Mouse (Mus musculus) liver, adult 10 weeks (tissue): ENCODE data around the gene Dkc1. TPM values are rescaled to one million over a fixed set of nuclear protein-coding genes. Genes with fewer than 3 reads are reported as not detected.

Experiments used
- polyA plus RNA-seq: library from polyadenylated mRNA; stranded (reverse); fragments of 350-450 nt; fragmentation: Illumina TruSeq; extraction: RNeasy Lipid Tissue Mini Kit (QIAGEN cat#74804); gene quantifications from one replicate; pipeline ENCODE4 v1.2.3, GENCODE M21; 2014; ENCODE audit warnings: low read depth, low replicate concordance

Gene Dkc1
- 23.5 TPM for polyA plus RNA-seq

GRCm38 (mm10) chrX:75095369-75096162, at the start of gene Dkc1:
Dkc1 (plus strand) TSS chrX:75095854.

DNA sequence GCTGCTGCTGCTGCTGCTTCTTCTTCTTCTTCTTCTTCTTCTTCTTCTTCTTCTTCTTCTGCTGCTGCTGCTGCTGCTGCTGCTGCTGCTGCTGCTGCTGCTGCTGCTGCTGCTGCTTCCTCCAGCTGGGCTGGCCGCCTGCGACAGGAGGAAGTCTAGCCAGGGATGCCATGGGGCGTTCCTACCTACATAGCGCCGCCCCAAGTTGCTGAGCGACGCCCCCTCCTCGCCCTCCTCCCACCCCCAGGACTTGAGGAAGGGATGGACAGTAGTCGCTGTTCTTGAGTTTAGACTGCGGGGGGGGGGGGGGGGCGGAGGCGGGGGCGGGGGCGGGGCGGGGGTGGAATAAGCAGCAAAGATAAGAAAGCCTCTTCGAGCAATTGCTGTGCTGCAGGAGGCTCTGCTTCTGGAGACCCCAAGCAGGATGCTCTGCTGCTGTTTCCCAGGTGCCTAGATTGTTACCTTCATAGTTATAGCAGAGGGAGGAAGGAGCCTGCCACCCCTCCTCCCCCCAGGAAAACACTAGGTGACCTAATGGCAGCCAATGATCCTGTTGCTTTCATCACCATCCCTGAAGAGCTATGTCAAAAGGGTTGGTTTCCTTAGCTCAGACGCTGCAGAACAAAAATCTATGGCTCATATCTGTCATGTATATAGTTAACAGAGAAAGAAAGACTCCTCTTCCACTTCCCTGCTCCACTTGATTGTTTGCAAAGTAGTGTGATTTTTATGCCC, 10.7 kb upstream of the Dkc1 start, which contains the start of gene Gab3:
Gab3 (minus strand) TSS at position 685 of the 735 bp plus-strand sequence.

DNA sequence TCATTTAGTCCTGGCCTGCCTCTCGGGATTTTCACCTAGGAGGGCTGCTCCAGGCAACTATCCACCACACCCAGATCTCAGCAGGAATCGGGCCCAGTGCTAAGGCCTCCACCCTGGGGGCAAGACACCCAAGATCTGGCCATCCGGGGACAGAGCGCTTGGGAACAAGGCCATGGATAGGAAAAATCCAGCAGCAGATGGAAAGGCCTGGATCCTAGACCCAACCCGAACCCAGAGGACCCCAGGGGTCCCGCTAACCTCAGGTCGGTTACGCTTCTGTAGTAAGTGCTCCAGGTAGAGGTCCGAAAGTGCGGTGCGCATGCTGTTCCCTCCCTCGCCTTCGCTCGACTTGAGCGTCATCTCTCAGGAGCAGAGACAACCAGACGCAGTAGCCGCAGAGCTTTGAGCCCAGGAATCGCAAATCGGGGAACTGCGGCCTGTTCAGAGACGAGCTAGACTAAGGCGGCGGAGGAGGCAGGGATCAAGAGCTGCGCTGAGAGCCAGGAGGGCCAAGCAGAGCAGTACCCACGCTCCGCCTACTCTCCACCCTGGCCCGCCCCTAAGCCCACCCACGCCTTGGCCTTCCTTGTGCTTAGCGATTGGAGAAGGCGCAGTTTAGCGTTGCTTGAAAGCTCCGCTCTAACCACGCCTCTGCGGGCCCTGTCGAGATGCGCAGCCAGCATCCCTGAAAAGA, 35.0 kb downstream of the Dkc1 start, which contains the start of gene Mpp1:
Mpp1 (minus strand) TSS at position 550 of the 694 bp plus-strand sequence.

Other genes with a start within 250 kb of the Dkc1 start
- 0.29 TPM for gene Gab3, start 10.4 kb upstream of the Dkc1 start, polyA plus RNA-seq
- 25.5 TPM for gene Mpp1, start 35.2 kb downstream of the Dkc1 start, polyA plus RNA-seq
- not detected for gene Smim9, start 67.9 kb downstream of the Dkc1 start, polyA plus RNA-seq